Mouse (Mus musculus) myocyte (in vitro differentiated cells): ENCODE measurements around the gene Mast4. TPM values are rescaled to one million over a fixed set of nuclear protein-coding genes. Genes with fewer than 3 reads are reported as not detected.

Source experiments
- H3K27me3 ChIP-seq: one replicate; pipeline ENCODE4 v1.6.1; 2011; ENCODE audit not compliant: control insufficient read depth, insufficient read depth, insufficient read length
- H3K36me3 ChIP-seq: one replicate; pipeline ENCODE4 v1.6.1; 2011; ENCODE audit not compliant: control insufficient read depth, insufficient read depth
- H3K4me2 ChIP-seq: one replicate; pipeline ENCODE4 v1.6.1; 2011; ENCODE audit warnings: low read depth, control low read depth
- H3K4me3 ChIP-seq: one replicate; pipeline ENCODE4 v1.5.1; 2011; ENCODE audit warnings: mild to moderate bottlenecking, control low read depth, moderate library complexity
- H3K79me2 ChIP-seq: one replicate; pipeline ENCODE4 v1.6.1; 2011; ENCODE audit not compliant: control insufficient read depth, insufficient read depth
- H3ac ChIP-seq: one replicate; pipeline ENCODE4 v1.6.1; 2011; ENCODE audit not compliant: control insufficient read depth, insufficient read length
- CEBPB ChIP-seq: IDR thresholded peaks from 2 replicates; pipeline ENCODE4 v1.6.1; 2011; ENCODE audit warnings: mild to moderate bottlenecking, moderate library complexity; ENCODE audit not compliant: poor library complexity, insufficient read depth, severe bottlenecking
- E2F4 ChIP-seq: IDR thresholded peaks from one replicate; pipeline ENCODE4 v1.6.1; 2011; ENCODE audit warnings: mild to moderate bottlenecking, control low read depth, moderate library complexity; ENCODE audit not compliant: insufficient read depth
- MAX ChIP-seq: IDR thresholded peaks from one replicate; pipeline ENCODE4 v1.6.1; 2011; ENCODE audit warnings: low read depth, mild to moderate bottlenecking, control low read depth
- MYOD1 ChIP-seq, 3 experiments: IDR thresholded peaks; one replicate each; pipeline ENCODE4 v1.6.1; 2011; ENCODE audit warnings: control low read depth in 2 of 3, low read depth in 2 of 3, mild to moderate bottlenecking in 2 of 3, moderate library complexity in 1 of 3; ENCODE audit not compliant: insufficient read length in 2 of 3, control insufficient read depth in 1 of 3
- MYOG ChIP-seq, 3 experiments: IDR thresholded peaks; one replicate each; pipeline ENCODE4 v1.6.1; 2011; ENCODE audit warnings: control low read depth in 2 of 3, low read depth in 2 of 3, mild to moderate bottlenecking in 2 of 3; ENCODE audit not compliant: insufficient read length in 2 of 3, control insufficient read depth in 1 of 3, insufficient read depth in 1 of 3
- POLR2A ChIP-seq: IDR thresholded peaks from one replicate; pipeline ENCODE4 v1.6.1; 2011; ENCODE audit warnings: low read depth, mild to moderate bottlenecking, control low read depth, moderate library complexity; ENCODE audit not compliant: insufficient read length
- POLR2AphosphoS2 ChIP-seq: IDR thresholded peaks from one replicate; pipeline ENCODE4 v1.6.1; 2011; ENCODE audit warnings: low read depth, control low read depth; ENCODE audit not compliant: insufficient read length
- REST ChIP-seq: IDR thresholded peaks from one replicate; pipeline ENCODE4 v1.6.1; 2011; ENCODE audit warnings: mild to moderate bottlenecking, control low read depth, moderate library complexity; ENCODE audit not compliant: insufficient read depth, insufficient read length
- SRF ChIP-seq: IDR thresholded peaks from one replicate; pipeline ENCODE4 v1.6.1; 2011; ENCODE audit warnings: low read depth; ENCODE audit not compliant: control insufficient read depth, insufficient read length
- TCF12 ChIP-seq: IDR thresholded peaks from one replicate; pipeline ENCODE4 v1.6.1; 2011; ENCODE audit warnings: mild to moderate bottlenecking, control low read depth; ENCODE audit not compliant: poor library complexity, insufficient read depth, severe bottlenecking
- TCF3 ChIP-seq: IDR thresholded peaks from one replicate; pipeline ENCODE4 v1.6.1; 2011; ENCODE audit warnings: low read depth, control low read depth; ENCODE audit not compliant: insufficient read length
- USF1 ChIP-seq: IDR thresholded peaks from one replicate; pipeline ENCODE4 v1.6.1; 2011; ENCODE audit warnings: low read depth, mild to moderate bottlenecking, control low read depth, moderate library complexity
- polyA plus RNA-seq: library from polyadenylated mRNA; unstranded; fragments of >200 nt; fragmentation: generic; extraction: Trizol; gene quantifications from one replicate; pipeline ENCODE4 v1.2.1, GENCODE M21; 2012; ENCODE audit warnings: missing spikeins

Gene Mast4
- polyA plus RNA-seq, 1 experiment = 15.0 TPM

DNA sequence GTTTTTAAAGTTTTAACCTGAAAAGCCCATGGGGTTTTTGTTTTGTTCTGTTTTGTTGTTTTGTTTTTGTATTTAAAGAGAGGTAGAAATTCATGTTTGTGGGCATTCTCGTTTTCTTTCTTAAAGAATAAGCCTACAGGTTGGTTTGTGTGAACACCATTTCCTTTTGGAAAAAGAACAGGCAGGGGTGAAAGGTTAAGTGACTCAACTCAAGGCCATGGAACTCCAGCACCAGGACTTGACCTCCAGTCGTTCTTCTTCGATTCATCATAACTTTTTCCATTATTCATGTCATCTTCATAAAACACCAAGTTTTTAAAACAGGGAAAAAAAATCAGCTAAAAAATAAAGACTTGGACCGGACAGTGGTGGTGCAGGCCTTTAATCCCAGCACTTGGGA lies 105.2 kb downstream of the Mast4 start:
- peaks cover 20% of the 10 kb centered on the region for H3K79me2 ChIP-seq
- H3K36me3 ChIP-seq = no peaks in the 10 kb centered on the region
- H3K4me3 ChIP-seq = no peak overlapping the region
- H3K4me2 ChIP-seq = no peak overlapping the region
- no peak overlapping the region for H3ac ChIP-seq
- TF ChIP-seq E2F4 (no peak), TCF3 (no peak), SRF (no peak), USF1 (no peak), MYOG (IDR thresholded peaks at IDR 0.05; ENCODE audit: control insufficient read depth in 1 of 3, insufficient read depth in 1 of 3, insufficient read length in 2 of 3, low read depth in 2 of 3) (no peak), REST (no peak), MYOD1 (IDR thresholded peaks at IDR 0.05; ENCODE audit: control insufficient read depth in 1 of 3, insufficient read length in 2 of 3, low read depth in 2 of 3) (no peak), POLR2AphosphoS2 (no peak), MAX (no peak), POLR2A (no peak), CEBPB (no peak), TCF12 (no peak)
- H3K27me3 ChIP-seq = no peaks in the 10 kb centered on the region

DNA sequence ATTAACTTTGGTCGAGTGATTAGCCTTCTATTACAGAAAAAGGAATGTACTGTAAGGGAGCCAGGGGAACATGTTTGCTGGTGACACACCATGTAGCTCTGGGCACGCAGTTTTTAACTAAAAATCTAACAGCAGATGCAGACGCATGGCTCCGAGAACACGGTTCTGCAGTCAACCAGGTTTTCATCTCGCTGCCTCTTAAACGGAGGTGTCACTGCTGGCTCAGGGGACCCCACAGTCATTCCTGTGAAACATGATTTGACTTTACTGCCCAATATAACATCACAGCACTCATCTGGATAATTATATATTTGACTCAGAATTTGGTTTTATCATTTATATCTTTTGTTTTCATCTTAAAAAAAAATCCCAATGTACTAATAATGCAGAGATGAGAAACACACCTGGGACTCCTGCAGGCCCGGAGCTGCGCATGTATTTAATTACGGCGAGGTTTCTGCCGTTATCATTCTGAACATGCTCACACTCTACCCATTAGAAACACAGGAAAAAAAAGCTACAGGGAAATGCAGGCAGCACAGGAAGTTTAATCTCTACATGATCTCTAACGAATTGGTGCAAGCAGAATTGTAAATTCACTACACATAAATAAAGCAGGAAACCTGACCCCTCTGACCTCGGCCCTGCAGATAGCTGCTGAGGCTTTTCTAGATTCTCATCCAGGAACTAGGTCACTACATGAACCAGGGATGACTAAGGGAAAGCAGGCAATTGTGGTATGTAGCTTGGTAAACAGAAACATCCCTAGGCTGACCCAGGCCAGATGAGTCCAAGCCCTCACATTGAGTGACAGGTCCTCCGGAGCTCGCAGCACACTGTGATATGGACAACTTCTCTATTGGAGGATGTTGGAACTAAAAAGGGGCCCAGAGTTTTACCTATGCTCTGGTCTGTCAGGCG lies 108.1 kb downstream of the Mast4 start:
- Histone ChIP-seq H3K4me3 (no peak overlapping the region), H3K79me2 (peaks cover 42% of the 10 kb centered on the region), H3ac (no peak overlapping the region), H3K27me3 (no peaks in the 10 kb centered on the region), H3K4me2 (peak overlapping the region; percentile 64), H3K36me3 (no peaks in the 10 kb centered on the region)
- TF ChIP-seq E2F4 (no peak), TCF3 (no peak), TCF12 (no peak), POLR2A (no peak), MAX (no peak), CEBPB (no peak), MYOD1 (IDR thresholded peaks at IDR 0.05; ENCODE audit: control insufficient read depth in 1 of 3, insufficient read length in 2 of 3, low read depth in 2 of 3) (no peak), SRF (no peak), POLR2AphosphoS2 (no peak), MYOG (IDR thresholded peaks at IDR 0.05; ENCODE audit: control insufficient read depth in 1 of 3, insufficient read depth in 1 of 3, insufficient read length in 2 of 3, low read depth in 2 of 3) (no peak), REST (no peak)

DNA sequence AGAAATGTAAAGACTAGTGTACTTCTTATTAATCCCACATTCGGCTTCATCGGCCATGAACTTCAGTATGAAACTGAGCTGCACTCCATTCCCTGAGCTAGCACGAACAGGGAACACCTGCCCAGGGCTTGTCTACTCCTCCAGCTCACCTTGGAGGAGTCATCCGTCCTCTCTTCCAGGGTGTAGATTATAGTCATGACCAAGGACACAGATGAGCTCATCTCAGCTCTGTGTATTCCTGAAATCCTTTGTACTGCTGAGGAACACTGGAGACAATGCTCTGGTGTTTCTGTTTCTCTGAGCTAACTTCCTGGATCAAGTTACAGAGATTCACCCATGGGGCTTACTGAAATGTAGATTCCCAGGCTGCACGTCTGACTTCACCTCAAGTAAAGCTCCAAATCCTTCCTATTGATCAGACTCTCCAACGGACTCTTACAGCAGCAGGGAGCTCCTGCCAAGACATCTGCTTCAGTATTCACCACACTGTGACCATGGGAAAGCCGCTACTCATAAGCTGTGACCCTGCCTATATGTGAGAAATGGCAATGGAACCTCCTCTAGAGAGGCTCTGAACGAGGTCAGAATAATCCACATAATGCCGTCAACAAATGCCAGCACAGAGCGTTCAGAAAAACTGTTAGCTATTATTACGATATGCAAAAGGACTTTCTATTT lies 108.9 kb downstream of the Mast4 start:
- no peak overlapping the region for H3K4me3 ChIP-seq
- TF ChIP-seq TCF3 (no peak), POLR2AphosphoS2 (no peak), POLR2A (peak; percentile 9), REST (no peak), E2F4 (no peak), TCF12 (no peak)
- H3K79me2 ChIP-seq = peaks cover 48% of the 10 kb centered on the region
- H3ac ChIP-seq = no peak overlapping the region
- no peaks in the 10 kb centered on the region for H3K27me3 ChIP-seq
- H3K36me3 ChIP-seq = no peaks in the 10 kb centered on the region
- peak overlapping the region; percentile 64 for H3K4me2 ChIP-seq

DNA sequence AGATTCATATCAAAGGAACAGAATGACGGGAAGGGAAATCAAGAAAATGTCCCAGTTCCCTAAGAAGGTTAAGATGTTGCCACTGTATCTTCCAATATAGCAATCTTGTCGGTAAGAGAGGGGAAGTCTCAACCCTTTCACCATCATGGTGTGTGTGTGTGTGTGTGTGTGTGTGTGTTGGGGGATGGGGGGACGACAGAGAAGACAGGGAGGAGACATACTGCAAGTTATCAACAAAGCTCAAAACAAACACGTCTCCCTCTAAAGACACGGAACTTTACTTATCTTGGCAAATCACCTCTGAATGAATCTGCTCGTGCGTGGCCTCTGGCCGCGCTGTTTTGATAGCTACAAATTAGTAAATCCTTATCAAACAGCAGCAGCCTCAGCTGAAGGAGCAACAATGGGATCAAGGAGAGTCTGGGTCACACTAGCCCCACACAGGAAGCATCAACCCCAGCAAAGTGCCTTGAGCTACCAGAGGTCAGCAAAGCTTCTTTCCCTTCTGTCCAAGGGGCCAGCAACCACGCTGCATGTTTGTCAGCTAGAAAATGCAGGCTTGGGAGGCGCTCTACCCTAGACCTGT lies 113.7 kb downstream of the Mast4 start:
- Histone ChIP-seq H3K4me3 (no peak overlapping the region), H3K36me3 (no peaks in the 10 kb centered on the region), H3K79me2 (peaks cover 47% of the 10 kb centered on the region), H3K27me3 (no peaks in the 10 kb centered on the region), H3K4me2 (no peak overlapping the region), H3ac (no peak overlapping the region)
- TF ChIP-seq TCF12 = no peak
- no peak for TF ChIP-seq POLR2A
- no peak for TF ChIP-seq MAX
- TF ChIP-seq SRF = no peak
- no peak for TF ChIP-seq MYOG (IDR thresholded peaks at IDR 0.05; ENCODE audit: control insufficient read depth in 1 of 3, insufficient read depth in 1 of 3, insufficient read length in 2 of 3, low read depth in 2 of 3)
- no peak for TF ChIP-seq E2F4
- no peak for TF ChIP-seq POLR2AphosphoS2
- no peak for TF ChIP-seq REST
- no peak for TF ChIP-seq USF1
- no peak for TF ChIP-seq CEBPB
- TF ChIP-seq TCF3 = no peak
- no peak for TF ChIP-seq MYOD1 (IDR thresholded peaks at IDR 0.05; ENCODE audit: control insufficient read depth in 1 of 3, insufficient read length in 2 of 3, low read depth in 2 of 3)
